Mouse (Mus musculus) MN1 (cell line): ENCODE measurements around the gene Rtbdn.

Experiments
- DNase-seq: peaks from one replicate; pipeline ENCODE4 v3.0.0-alpha.2; 2016; ENCODE audit warnings: low spot score

Gene Rtbdn

DNA sequence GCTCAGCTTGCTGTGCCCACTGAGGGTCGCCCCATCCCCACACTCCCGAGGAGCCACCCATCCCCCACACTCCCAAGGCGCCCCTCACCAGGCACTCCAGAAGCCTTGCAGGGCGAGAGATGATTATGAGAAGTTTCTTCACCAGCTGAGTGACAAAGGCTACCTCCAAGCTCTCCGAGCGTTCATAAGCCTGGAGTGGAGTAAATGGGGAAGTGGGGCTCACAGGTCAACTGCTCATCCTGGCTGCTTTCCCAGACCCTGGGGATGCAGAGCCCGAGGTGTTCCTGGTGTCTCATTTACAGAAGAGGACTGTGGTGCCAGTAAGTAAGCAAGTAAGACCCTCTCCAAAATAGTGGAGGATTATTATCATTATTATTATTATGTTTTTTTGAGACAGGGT lies 21.2 kb upstream of the Rtbdn start:
- no peak for DNase-seq

DNA sequence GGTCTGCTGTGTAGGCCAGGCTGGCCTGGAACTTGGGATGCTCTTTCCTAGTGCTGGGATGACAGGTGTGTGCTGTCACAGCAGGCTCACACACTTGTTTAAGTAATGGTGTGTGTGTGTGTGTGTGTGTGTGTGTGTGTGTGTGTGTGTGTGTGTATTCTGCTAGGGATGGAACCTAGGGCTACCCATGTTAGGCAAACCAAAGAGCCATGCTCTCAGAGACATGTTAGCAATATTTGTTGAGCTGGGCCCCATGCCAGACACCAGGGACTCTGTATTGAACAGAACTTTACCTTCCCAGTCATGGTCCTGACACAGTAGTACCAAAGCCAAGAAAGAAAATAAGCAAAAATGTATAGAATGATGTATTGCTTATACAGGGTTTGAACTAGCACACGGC lies 19.3 kb upstream of the Rtbdn start:
- no peak for DNase-seq

DNA sequence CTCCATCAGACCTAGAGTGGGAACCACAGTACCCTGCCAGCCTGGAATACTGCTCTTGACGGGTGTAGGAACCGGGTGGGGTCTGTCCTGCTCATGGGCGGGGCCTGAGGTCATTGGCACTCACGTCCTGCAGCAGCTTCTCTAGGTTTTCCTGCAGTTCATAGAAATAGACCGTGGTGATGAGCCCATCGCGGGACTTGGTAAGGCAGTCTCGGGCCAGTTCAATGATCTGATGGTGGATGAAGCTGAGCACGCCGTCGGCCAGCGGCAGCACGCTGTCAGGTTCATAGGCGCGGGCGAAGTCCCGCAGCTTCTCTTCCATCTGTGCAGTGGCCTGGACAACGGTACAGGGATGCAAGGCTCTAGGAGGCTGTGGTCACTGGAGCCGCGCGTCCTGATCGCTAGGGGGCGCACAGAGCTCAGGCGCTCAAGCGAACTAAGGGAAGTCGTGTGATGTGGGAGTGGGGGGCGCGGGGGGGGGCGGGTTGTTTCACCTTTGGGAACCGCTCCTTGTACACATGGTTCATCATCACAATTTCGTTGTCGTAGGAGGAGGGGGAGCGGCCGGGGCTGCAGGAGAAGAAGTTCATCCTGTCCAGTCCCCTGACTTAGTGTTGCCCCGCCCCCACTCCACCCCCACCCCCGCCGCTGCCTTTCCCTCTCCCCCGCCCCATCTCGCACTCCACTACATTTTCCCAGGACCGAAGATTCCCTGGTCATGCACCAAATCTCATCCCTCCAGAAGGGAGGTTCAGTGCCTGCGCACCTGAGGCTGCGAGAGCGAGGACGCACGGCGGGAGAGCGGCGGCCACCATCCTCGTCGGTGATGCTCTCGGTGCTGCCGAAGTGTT lies 18.1 kb upstream of the Rtbdn start:
- peak; percentile 84 for DNase-seq

DNA sequence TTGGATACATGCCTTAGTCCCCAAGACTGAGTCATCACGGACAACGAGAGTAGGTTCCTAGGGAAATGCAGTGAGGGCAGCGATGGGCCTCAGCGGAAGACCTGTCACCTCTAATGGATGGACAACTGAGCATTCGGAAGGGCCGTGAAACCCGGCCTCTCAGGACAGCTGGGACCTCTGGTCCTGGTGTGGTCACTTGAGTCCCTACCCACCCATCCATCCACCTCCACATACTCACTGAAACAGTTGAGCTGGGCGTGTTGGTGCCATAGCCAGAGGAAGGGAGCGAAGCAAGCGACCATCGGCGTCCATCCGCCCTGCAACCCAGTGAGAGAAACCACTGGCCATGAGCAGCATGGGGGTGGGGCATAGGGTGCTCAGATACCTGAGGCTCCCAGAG lies 16.2 kb upstream of the Rtbdn start:
- no peak for DNase-seq

DNA sequence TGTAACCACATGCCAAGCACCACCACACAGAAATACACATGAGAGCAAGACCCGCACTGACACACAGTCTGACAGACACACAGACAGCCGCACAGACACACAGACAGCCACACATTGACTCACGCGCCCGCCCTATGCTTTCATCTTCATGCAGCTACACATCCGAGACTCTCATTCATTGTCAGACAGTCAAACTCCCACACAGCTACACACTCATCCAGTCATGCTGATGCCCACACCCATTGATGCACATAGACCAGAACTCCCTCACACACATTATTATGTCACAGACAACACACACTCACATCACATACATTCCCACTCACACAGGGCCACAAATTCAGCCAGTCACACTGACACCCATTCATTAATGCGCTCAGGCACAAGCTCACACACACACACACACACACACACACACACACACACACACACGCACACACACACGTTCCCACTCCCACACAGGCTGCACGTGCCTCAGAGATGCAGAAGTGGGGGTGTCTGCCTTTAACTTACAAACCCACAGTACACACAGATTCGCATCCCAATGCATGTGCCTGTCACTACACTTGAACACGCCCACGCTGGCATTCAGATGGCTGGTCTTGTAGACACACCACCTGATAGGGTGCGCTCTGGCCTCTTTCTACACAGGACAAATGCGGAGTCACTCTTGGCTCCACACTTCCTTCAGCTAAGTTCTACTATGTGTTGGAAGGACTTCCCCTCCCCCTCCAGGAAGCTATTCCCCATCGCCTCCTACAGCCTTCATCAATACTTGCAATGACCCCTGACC lies 12.8 kb upstream of the Rtbdn start:
- DNase-seq, result no peak

DNA sequence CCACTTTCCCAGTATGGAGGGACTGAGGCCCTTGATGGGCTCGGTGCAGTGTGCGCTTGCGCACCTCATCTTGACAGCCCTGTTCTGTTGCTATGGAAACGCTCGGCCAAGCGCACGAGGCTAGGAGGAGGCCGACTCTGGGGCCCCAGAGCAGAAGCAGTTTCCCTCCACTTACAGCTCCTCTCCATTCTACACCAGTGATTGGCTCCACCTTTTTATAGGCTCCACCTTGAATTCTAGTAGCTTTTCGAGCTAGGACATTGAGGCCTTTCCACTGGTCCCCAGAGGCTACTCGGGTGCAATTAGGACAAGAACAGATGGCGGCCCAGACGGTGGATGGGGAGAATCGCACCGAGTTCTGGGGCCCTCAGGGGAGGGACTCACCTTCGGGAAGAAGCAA lies 11.9 kb upstream of the Rtbdn start:
- no peak for DNase-seq

DNA sequence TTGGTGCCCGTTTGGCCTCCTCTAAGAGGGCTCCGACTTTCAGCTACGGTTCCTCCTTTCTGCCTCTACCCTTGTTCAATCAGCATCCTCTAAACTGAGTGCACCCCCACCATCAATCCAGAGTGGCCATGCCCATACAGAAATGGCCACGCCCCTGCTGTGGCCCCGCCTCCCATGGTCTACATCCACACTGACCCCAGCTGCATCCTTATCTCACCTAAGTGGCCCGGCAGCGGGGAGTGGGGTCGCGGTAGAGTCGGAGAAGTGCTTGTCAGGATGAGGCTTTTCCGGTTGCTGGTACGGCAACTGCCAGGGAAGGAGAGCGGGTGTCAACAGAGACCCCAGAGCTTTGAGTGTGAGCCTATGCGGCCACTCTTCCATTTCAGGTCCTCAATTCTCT lies 11.3 kb upstream of the Rtbdn start:
- DNase-seq, result no peak

DNA sequence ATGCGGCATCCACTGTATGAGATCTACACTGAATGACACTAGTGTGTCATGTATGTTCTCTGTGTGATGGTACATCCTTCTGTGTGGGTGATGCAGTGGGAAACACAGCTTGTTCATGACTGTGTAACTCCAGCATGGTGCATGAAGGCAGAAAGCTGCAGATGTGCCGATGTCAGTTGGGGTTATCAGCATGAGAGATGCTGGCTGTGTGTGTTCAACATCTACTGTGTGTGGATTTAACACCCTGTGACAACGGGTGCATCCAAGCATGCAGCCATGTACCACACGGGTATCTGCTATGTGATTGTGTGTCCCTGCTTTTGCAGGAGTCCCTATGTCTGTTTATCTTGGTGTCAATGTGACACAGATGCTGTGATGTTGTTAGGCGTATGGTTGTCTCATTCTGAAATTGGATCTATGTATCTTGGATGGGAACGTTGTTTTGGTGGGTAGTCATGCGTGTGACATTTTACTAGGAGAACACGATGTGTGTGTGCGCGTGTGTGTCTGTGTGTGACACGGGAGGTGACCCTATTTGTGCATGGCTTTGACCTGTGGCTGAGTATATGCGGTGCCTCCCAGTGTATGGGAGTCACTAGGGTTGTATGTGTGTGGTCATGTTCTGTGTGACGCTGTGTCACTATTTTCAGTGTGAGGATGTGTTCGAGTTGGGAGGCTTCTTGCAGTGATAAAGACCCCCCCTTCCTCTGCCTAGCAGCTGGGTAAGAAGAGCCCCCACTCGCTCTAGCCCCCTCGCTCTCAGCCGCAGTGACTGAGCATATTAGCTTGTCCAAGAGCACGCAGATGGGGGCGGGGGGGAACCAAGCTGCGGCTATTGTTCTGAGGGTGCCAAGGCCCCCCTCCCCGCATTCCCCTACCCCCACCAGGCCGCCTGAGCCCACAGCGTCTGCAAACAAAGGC lies 10.5 kb upstream of the Rtbdn start:
- DNase-seq, result no peak

DNA sequence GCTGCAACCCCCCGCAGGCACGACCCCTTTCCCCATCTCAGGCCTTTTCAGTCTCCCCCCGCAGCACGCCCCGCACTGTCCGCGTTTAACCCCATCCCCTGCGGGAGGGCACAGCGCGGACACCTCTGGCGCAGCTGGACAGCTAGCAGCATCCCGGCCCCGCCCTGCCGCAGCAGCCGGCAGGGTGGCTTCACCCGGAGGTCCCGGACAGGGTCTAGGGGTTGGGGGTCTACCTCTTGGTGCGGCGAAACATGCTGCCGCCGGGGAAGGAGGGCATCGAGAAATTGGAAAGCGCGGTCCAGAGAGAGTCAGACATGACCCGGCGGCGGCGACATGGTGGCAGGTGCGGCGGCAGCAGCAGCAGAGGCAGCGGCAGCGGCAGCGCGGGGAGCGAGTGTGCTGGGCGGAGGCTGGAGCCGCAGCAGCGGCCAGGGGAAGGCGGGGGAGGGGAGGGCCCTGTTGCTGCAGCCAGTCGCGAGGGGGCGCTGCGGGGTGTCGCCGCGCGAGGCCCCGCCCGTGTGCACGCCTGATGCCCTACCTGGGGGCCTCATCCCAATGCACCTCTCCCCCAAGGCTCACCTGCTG lies 9.7 kb upstream of the Rtbdn start, which contains the start of gene Mast1:
Gene Mast1, minus strand, starts transcription at position 398 of the 585 bp plus-strand sequence.
- DNase-seq, result peak; percentile 89

DNA sequence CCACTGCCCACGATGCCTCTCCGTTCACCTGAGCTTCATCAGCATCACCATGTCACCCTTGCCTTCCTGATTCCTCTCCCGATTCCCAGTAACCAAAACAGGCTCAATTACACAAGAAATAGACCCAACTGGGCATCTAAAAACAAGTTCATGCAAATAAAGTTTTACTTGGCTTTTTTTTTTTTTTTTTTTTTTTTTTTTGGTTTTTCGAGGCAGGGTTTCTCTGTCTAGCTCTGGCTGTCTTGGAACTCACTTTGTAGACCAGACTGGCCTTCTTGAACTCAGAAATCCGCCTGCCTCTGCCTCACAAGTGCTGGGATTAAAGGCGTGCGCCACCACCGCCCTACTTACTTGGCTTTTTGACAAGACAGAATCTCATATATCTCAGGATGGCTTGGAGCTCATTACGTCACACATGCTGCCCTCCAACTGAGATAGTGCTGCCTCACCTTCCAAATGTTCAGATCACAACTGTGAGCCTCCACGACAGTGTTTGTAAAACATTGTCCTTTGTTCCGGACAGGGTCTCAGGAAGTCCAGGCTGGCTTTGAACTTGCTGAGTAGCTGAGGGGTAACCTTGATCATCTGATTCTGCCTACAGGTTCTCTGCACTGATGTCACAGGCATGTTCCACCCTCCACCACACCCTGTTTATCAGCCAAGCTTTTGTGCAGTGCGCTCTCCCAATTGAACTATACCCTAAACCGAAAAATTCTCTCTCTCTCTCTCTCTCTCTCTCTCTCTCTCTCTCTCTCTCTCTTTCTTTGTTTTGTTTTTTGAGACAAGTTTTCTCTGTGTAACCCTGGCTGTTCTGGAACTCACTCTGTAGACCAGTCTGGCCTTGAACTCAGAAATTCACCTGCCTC lies 8.9 kb upstream of the Rtbdn start:
- DNase-seq, result no peak

DNA sequence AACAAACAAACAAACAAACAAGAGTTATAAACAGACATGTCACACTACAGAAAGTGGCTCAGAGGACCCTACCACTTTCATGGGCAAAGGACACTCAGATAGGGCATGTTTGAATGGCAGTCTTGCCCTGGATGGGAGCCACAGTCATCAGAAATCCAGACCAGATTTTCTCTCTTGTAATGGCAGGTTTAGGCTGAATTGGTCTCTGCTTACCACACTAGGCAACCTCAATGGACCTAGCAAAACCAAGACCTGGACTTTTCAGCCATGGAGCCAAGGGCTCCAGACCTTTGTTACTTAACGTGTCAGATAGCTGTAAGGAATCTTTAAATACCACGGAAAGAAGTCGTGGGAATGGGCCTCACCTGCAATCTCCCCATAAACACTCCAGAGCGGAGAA lies 3.1 kb upstream of the Rtbdn start:
- DNase-seq, result peak; percentile 79

DNA sequence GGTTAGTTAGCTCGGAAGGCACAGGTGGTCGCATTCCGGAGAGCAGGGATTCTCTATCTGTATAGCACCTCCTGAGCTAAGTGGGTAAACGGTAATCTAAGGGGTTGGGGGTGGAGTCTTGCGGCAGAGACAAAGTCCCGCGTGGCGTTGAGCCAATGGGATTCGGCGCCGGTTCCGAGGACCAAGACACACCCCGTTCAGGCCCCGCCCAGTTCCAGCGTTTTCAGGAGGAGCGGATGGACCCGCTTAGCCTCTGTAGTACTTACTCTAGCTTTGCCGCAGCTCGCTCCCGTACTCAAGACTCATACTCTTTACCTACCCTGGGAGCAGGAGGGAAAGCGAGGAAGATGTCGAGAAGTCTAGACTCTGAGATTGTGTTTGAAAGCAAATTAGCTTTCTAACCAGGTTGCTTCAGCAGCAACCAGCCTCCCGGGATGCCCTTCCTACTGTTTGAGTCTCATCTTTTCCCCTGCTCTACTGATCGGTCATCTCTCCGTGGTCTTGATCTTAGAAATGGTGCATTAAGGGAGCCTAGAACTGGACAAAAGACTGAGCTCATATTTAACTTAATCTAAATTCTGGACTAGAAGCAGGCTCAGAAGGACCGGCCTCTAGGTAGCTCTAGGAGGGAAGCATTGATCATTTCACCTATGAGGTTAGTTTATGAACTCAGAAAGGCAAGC lies 2.2 kb upstream of the Rtbdn start:
- DNase-seq, result peak; percentile 94

DNA sequence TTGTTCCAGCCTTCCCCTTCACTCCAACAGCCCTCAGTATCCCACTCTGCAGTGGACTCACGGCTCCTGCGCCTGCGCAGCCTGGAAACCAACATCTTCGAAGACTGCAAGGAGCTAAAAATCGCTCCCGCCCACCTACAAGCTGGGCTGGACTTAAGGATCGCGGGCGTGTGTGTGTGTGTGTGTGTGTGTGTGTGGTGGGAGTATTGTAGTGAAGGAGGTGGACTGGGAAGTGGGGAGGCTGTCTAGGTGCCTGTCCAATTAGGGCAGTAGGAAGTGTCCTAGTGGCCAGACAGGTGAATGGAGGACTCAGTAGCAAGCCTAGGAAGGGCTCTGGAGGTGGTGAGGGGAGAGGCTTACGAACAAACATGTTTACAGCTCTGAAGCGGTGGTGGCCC lies 1.6 kb upstream of the Rtbdn start:
- peak; percentile 87 for DNase-seq

DNA sequence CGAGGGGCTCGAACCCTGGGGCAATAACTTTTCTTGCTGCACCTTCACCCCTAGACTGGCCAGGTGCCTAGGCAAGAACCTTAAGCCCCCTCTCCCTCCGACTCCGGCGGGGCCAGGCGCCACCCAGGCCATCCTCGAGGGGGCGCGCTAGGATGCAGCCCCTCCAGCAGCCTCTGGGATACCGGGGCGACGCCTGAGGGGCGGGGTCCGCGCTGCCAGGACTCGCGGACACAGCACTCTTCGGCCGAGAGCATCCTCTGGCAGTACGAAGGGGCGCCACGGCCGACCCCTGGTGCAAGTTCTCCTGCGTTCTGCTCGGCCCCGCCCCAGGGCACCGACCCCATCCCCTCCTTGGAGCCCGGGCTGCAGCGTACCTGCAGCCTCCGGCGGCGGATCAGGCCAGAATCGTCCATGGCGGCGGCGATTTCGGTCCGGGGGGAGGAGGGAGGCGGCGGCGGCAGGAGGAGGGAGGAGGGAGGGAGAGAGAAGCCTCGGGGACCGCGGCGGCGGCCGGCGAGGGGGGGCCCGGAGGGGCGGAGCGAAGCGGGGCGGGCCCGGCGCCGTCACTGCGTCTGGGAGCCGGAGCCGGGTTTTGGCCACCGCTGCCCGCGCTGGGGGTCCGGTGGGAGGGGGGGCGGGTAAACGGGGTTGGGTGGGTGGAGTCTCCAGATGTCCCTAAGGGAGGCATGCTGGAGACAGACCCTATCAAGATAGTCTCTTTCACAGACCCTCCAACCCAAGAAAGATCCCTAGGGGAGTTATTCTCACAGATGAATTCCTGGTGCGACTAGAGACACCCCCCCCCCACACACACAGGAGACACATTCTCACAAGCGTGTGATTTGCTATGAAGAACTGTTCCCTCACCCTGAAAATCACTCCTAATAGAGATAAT lies 911 bp upstream of the Rtbdn start:
- DNase-seq, result peak; percentile 90

DNA sequence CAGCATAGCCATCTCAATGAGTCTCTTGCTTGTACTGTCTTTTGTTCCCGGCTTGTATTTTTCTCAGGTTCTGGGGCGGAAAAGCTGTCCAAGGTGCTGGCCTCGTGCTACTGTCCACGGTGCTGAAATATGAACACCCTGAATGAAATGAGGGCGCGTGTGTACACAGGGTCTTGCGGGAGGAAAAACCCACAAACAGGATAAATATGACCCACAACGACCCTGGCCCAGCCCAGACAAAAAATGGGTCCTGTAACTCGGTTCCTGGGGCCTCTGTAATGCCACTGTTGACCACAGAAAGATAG lies 402 bp downstream of the Rtbdn start:
- no peak for DNase-seq

DNA sequence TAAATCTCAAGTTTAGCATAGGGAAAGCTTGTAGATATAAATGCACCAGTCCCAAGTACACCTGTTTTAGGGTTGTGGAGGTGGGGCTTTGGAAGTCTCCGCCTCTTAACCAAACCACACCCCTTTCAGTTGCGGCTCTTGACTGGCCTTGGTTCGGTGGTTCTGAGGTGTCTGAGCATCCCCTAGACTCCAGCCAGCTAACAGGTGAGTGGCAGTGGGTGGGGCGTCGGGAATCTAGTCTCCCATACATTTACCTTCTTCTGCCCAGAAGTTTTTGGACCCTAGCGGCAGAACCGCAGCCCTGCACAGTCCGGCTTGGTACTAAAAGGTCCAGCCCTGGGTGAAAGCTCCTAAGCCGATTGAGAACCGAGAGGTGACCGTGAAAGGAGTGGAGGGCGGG lies 3.0 kb downstream of the Rtbdn start:
- DNase-seq, result no peak

DNA sequence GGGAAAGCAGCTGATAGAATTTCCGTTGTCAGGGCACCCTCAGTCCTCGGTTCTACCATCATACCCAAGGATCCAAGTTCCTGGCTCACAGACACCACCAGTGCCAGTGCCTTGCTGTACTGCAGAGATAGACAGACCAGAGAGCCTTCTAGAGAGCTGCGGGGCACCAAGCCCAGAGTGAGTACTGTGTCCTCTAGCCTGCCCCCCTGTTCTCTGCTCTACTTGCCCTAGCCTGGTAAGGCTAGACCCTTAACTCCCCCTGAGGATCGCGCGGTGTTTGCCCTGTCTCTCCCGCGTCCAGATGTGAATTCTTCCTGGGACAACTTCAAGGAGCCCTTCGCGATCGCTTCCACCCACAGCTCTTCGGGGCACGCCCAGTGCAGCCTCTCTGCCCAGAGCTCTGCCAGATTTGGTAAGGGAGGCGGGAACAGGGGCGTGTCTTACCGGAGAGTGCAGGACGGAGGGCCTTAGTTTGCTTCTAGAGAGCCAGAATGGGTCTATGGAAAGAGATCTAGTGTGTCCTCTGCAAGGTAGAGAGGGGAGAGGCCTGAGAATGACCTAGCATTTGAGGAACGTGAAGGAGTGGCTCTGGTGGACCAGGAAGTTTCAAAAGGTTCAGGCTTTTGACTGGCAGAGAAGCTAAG lies 5.9 kb downstream of the Rtbdn start:
- DNase-seq, result peak; percentile 78

DNA sequence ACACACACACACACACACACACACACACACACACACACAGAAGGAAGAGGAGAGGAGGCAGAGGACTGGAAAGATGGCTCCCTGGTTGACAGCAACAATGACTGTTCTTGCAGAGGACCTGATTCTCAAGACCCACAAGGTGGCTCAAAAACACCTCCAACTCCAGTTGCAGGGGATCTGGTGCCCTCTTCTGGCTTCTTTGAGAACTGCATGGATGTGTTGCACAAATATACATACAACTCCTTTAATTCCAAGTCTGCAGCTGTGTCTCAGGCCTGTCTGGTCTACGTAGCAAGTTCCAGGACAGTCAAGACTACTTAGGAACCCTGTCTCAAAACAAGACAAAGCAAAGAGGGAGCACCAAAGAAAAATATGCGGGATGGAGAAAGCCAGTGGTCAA lies 10.0 kb downstream of the Rtbdn start:
- peak; percentile 92 for DNase-seq

DNA sequence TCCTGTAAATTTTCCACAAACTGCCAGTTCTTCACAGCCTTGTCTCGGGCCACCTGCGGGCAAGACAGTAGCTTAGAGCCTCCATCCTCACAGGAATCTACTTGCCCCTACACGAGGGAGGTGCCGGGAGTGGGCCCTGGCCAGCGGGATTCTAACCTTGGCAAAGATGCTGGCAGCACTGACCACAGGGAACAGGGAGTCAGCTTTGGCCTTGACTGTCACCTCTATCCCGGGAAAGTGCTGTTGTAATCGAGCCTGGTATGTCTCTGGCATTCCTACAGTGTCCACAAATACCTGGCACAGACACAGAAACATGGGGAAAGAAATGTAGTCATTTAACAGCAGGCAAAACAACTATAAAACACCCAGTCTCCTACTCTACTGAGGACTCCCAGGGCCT lies 13.0 kb downstream of the Rtbdn start:
- DNase-seq, result no peak
